Mouse (Mus musculus) lung, postnatal 0 days (tissue): ENCODE data around the gene Cenpt.

Experiments
- CTCF ChIP-seq: IDR thresholded peaks from 2 replicates; pipeline ENCODE4 v1.5.1; 2016; ENCODE audit warnings: antibody characterized with exemption, mild to moderate bottlenecking
- EP300 ChIP-seq: IDR thresholded peaks from 2 replicates; pipeline ENCODE4 v1.6.1; 2016; ENCODE audit warnings: antibody characterized with exemption, mild to moderate bottlenecking, control low read depth

GRCm38 (mm10) chr8:105805346-105805745, 47.7 kb downstream of the Cenpt start:
- TF ChIP-seq CTCF = no peak
- TF ChIP-seq EP300 = no peak
